Mouse (Mus musculus) lung, embryonic 14.5 days (tissue): ENCODE data around the gene Hist1h2bk. TPM values are rescaled to one million over a fixed set of nuclear protein-coding genes. Genes with fewer than 3 reads are reported as not detected.
A peak's percentile ranks its signal among the peaks of the same experiment; 100 is the strongest.
"Not testable (repeated sequence)": the region's sequence is repeated elsewhere in the genome, so short reads cannot be mapped to it uniquely, and the experiment has no call there.

Experiments used
- ATAC-seq: fragments of 200-750 bp; cut with Nextera tagmentation; 2 replicates; pipeline ENCODE4 v1.8.0; 2017; ENCODE audit warnings: mild to moderate bottlenecking, moderate TSS enrichment, moderate library complexity; ENCODE audit not compliant: insufficient read depth
- DNase-seq: peaks from one replicate; pipeline ENCODE4 v3.0.0-alpha.2; 2015
- H3K27ac ChIP-seq: fragments of 300-500 bp; sonication (generic); 2 replicates; pipeline ENCODE4 v1.5.1; 2014; ENCODE audit warnings: low read depth, mild to moderate bottlenecking, moderate library complexity
- H3K27me3 ChIP-seq: fragments of 300-500 bp; sonication (generic); 2 replicates; pipeline ENCODE4 v1.6.1; 2014; ENCODE audit warnings: low read length, control low read depth; ENCODE audit not compliant: insufficient read depth
- H3K36me3 ChIP-seq: fragments of 300-500 bp; sonication (generic); 2 replicates; pipeline ENCODE4 v1.6.1; 2014; ENCODE audit warnings: control low read depth; ENCODE audit not compliant: insufficient read depth
- H3K4me1 ChIP-seq: fragments of 300-500 bp; sonication (generic); 2 replicates; pipeline ENCODE4 v1.6.1; 2014; ENCODE audit warnings: antibody characterized with exemption, control low read depth; ENCODE audit not compliant: insufficient read depth
- H3K4me2 ChIP-seq: fragments of 300-500 bp; sonication (generic); 2 replicates; pipeline ENCODE4 v1.6.1; 2014; ENCODE audit warnings: mild to moderate bottlenecking
- H3K4me3 ChIP-seq: fragments of 300-500 bp; sonication (generic); 2 replicates; pipeline ENCODE4 v1.5.1; 2014; ENCODE audit warnings: low read depth, low read length
- H3K9ac ChIP-seq: fragments of 300-500 bp; sonication (generic); 2 replicates; pipeline ENCODE4 v1.6.1; 2014
- H3K9me3 ChIP-seq: fragments of 300-500 bp; sonication (generic); 2 replicates; pipeline ENCODE4 v1.6.1; 2016; ENCODE audit warnings: low read depth, low read length, control low read depth
- CTCF ChIP-seq: IDR thresholded peaks from 2 replicates; pipeline ENCODE4 v1.5.1; 2016; ENCODE audit warnings: antibody characterized with exemption, low read depth
- WGBS: fragments of 180-500 bp; shearing (Covaris S2); extraction: QIAGEN DNeasy Blood & Tissue Kit; methylation state at CpG from one replicate; pipeline ENCODE4 v1.1.7; 2014; 5-methylcytosine and 5-hydroxymethylcytosine counted together
- polyA plus RNA-seq: library from polyadenylated mRNA; unstranded; fragments of >200 nt; fragmentation: Nextera tagmentation; extraction: Ambion mirVana; gene quantifications from 2 replicates; pipeline ENCODE4 v1.2.1, GENCODE M21; 2014

Hist1h2bk gene
- polyA plus RNA-seq, 1 experiment from 2014 or later = 11.7 TPM

DNA sequence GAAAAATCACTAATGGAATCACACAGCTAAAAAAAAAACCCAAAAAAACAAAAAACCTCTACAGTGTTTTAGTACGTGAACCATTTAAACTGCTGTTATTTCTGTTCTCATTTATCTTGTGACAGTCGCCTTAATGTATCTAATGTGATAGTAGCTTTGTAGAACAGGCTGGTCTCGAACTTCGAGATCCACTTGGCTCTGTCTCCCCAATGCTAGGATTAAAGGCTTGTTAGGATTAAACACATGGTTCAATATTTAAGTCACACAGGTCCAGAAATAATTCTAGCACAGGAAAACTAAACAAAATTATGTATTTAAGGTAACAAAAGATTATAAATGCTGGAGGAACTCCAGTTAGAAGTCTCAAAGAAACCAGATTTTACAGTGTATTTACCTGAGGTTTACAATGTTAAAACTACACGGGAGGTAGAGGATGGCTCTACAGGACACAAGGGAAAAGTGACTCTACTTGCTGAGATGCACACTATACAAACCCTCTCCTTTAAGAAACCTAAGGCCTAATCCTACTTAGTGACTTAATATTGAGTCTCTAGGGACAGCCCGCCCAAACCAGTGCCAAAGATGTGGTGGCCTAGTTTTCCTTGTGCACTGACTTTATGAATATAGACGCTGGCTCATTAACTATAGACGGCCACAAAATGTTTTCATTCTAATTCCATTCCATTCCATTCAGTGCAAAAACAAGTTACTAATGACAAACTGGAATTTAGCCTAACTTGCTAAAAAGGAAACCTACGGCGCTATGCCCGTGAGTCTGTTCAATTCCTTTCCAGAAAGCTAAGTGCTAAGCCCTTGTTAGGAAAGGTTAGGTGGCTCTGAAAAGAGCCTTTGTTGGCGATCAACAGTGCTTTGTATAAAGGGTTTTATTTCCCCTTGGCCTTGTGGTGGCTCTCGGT is 6.2 kb downstream of the Hist1h2bk start:
- Histone ChIP-seq H3K9me3 (no peaks in the 10 kb centered on the region), H3K27ac (peak overlapping the region; percentile 98), H3K27me3 (no peaks in the 10 kb centered on the region), H3K36me3 (no peaks in the 10 kb centered on the region), H3K4me3 (peak overlapping the region; percentile 46), H3K4me2 (peak overlapping the region; percentile 80), H3K4me1 (peaks cover 7% of the 10 kb centered on the region), H3K9ac (peak overlapping the region; percentile 63)
- TF ChIP-seq CTCF = no peak
- DNase-seq (peak; percentile 67), ATAC-seq (no peak)
- WGBS = 2% methylated on average over 13 of the region's 13 CpGs

DNA sequence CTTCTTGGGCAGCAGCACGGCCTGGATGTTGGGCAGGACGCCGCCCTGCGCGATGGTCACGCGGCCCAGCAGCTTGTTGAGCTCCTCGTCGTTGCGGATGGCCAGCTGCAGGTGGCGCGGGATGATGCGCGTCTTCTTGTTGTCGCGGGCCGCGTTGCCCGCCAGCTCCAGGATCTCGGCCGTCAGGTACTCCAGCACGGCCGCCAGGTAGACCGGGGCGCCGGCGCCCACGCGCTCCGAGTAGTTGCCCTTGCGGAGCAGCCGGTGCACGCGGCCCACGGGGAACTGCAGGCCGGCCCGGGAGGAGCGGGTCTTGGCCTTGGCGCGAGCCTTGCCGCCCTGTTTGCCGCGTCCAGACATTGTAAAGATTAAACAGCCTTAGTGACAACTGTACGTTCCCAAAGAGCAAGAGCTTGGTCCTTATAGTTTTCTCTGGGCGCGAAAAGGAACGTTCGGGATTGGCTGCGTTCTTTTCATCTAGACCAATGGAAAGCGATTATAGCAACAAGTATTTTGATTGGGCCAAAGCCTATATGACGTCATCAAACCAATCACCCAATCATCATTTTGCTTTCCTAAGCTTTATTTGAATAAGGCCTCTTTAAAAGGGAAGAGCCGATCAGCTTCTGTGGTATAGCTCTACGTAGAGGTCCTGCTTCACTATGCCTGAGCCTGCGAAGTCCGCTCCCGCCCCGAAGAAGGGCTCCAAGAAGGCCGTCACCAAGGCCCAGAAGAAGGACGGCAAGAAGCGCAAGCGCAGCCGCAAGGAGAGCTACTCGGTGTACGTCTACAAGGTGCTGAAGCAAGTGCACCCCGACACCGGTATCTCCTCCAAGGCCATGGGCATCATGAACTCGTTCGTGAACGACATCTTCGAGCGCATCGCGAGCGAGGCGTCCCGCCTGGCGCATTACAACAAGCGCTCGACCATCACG is 7.2 kb downstream of the Hist1h2bk start, which contains the start of the genes Hist1h2ag and Hist1h2bj:
Gene Hist1h2ag (minus strand): TSS at position 377 of the 935 bp plus-strand sequence.
Gene Hist1h2bj (plus strand): TSS at position 647 of the 935 bp plus-strand sequence.
- WGBS = under 1% methylated on average over 34 of the region's 80 CpGs
- not testable (repeated sequence) for H3K9me3 ChIP-seq, H3K27me3 ChIP-seq, H3K4me1 ChIP-seq, H3K36me3 ChIP-seq
- H3K4me3 ChIP-seq = peak within 1 kb of the TSS; percentile 46
- H3K4me2 ChIP-seq = peak within 1 kb of the TSS; percentile 80
- H3K9ac ChIP-seq = peak within 1 kb of the TSS; percentile 63
- ATAC-seq = peak; percentile 91
- peak; percentile 99 for DNase-seq
- H3K27ac ChIP-seq = peak within 1 kb of the TSS; percentile 98

DNA sequence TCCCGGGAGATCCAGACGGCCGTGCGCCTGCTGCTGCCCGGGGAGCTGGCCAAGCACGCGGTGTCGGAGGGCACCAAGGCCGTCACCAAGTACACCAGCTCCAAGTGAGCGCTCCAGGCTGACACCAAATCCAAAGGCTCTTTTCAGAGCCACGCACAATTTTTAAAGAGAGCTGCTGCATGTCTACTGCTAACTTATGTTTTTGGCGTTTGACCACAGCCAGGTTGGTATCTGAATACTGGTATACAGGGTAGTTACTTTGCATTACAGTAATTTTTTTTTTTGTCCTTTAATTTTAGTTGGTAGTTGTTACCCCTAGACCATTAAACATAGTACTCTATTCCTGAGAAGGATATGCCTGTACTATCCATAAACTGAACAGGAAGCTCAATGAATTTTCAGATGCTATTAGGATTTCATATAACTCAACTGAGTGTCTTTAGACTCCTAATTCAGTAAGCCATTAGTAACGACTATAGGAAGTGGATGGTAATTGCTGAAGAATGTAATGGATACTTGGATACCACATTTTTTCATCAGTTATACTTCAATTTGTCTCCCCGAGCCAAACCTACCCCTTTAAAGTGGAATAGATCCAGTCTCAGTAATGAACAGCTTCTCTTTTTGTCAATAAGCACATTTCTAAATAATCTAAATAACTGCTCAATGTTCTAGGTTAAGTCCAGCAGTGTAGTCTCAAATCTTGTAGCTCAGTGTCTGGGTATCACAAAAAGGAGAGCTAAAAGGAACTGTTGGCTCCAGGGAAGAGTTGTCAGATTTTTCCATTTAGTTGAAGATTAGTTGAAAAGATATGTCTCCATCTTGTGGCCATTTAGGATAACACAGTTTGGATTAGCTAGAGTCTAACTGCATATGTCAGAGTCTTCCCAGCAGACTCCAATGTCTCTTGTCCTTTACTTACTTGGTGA is 8.1 kb downstream of the Hist1h2bk start:
- H3K36me3 ChIP-seq = no peaks in the 10 kb centered on the region
- no peaks in the 10 kb centered on the region for H3K9me3 ChIP-seq
- peak overlapping the region; percentile 92 for H3K27ac ChIP-seq
- WGBS = under 1% methylated on average over 10 of the region's 14 CpGs
- peak overlapping the region; percentile 60 for H3K4me2 ChIP-seq
- ATAC-seq (peak; percentile 18), DNase-seq (peak; percentile 91)
- TF ChIP-seq CTCF = peak; percentile 69
- peaks cover 7% of the 10 kb centered on the region for H3K4me1 ChIP-seq
- H3K9ac ChIP-seq = peak overlapping the region; percentile 45
- H3K4me3 ChIP-seq = peak overlapping the region; percentile 40
- no peaks in the 10 kb centered on the region for H3K27me3 ChIP-seq

DNA sequence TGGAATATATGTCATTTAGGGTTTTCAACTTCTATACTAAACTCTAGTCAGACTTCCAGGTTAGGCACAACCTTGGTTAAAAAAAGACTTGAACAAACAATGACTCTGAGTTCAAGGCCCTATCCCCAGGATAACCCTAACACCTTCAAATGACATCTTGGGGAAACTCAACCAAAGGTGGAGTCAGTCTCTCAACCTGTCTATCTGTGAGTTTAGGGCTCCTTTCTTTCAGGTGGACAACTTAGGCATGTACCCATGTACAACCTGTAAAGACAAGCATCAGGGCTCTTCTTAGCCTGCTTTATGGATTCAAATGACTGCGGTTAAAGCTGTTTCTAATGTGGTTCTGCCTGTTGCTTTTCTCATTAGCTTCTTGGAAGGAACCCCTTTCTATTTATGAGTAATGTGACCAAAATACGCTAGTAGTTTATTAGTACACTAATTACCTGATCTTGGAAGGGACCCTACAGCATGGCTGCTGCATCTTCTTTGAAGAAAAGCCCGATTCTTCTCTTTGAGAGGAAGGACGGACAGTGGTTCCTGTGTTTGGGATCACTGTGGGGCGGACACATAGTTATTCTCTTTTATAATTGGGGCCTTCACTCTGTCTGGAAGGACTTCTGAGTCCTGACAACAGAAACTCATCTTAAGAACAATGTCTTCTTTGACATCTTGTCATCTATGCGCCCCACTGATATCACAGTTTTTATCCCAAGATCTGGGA is 8.9 kb downstream of the Hist1h2bk start:
- ATAC-seq = no peak
- Histone ChIP-seq H3K4me2 (peak overlapping the region; percentile 60), H3K27me3 (no peaks in the 10 kb centered on the region), H3K4me3 (0 out of 2 replicates have a peak overlapping the region, but pooled peaks have one; percentile 40), H3K36me3 (no peaks in the 10 kb centered on the region), H3K9me3 (no peaks in the 10 kb centered on the region), H3K9ac (no peak overlapping the region), H3K4me1 (peaks cover 7% of the 10 kb centered on the region), H3K27ac (0 out of 2 replicates have a peak overlapping the region, but pooled peaks have one; percentile 22)
- WGBS = 88% methylated on average over 6 of the region's 6 CpGs
- no peak for TF ChIP-seq CTCF
- no peak for DNase-seq

DNA sequence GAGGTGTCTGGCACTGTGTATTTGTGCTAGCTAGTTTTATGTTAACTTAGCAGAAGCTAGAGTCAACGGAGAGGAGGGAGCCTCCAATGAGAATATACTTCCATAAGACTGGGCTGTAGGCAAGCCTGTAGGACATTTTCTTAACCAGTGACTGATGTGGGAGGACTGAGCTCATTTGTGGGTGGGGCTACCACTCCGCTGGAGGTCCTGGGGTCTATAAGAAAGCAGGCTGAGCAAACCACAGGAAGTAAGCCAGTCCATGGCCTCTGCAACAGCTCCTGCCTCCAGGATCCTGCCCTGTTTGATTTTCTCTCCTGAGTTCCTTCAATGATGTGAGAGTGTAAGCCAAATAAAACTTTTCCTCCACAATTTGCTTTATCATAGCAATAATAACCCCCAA is 9.6 kb downstream of the Hist1h2bk start:
- Histone ChIP-seq H3K4me2 (no peak overlapping the region), H3K9ac (no peak overlapping the region), H3K9me3 (no peaks in the 10 kb centered on the region), H3K27ac (no peak overlapping the region), H3K27me3 (no peaks in the 10 kb centered on the region), H3K4me3 (no peak overlapping the region), H3K4me1 (peaks cover 4% of the 10 kb centered on the region; the same call in 1 of the 2 replicates), H3K36me3 (no peaks in the 10 kb centered on the region)
- no peak for ATAC-seq
- no peak for DNase-seq
- TF ChIP-seq CTCF = no peak
- 52% methylated on average over 2 of the region's 2 CpGs for WGBS
